Mouse (Mus musculus): ENCODE measurements around the gene Olfr1305.

DNA sequence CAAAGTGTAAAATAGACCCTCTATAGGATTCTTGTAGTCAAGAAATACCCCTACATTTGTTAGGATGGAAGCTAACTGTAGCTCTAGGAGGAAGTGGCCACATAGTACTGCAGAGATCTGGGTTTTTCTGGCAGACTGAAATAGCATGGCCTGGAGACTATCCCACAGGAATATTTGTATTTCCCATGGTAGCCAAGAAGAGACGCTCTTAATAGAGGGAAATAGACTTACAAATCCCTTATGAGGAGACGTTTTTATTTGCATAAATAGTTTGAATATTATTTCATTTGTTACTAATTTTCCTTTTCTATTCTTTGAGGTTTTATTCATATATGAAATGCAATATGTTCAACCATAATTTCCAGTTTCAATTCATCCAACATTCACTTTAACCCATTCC is 56.7 kb downstream of the Olfr1305 start, which contains the start of gene Olfr1303:
- TF ChIP-seq TAL1 (IDR thresholded peaks at IDR 0.05; ENCODE audit: low read length) (no peak), GATA1 (IDR thresholded peaks at IDR 0.05; ENCODE audit: low read length) (no peak)

All from erythroblast, embryonic 14.5 days (primary cell).